Mouse (Mus musculus) midbrain, embryonic 14.5 days (tissue): Measurements from ENCODE around the gene Fermt2. TPM values are rescaled to one million over a fixed set of nuclear protein-coding genes. Genes with fewer than 3 reads are reported as not detected.
A peak's percentile ranks its signal among the peaks of the same experiment; 100 is the strongest.

ENCODE experiments used
- ATAC-seq: fragments of 200-750 bp; cut with Nextera tagmentation; 2 replicates; pipeline ENCODE4 v1.8.0; 2017; ENCODE audit warnings: moderate number of reproducible peaks, moderate library complexity; ENCODE audit not compliant: low FRiP score, low TSS enrichment
- DNase-seq: peaks from one replicate; pipeline ENCODE4 v3.0.0-alpha.2; 2015
- H3K27ac ChIP-seq: fragments of 300-500 bp; sonication (generic); replicated peaks from 2 replicates; pipeline ENCODE4 v1.5.1; 2014; ENCODE audit warnings: mild to moderate bottlenecking, low read depth, low read length, moderate library complexity
- H3K27me3 ChIP-seq: fragments of 300-500 bp; sonication (generic); 2 replicates; pipeline ENCODE4 v1.6.1; 2014; ENCODE audit warnings: low read length, control low read depth, mixed read lengths; ENCODE audit not compliant: control insufficient read depth, insufficient read depth
- H3K36me3 ChIP-seq: fragments of 300-500 bp; sonication (generic); 2 replicates; pipeline ENCODE4 v1.6.1; 2014; ENCODE audit warnings: low read length, control low read depth; ENCODE audit not compliant: control insufficient read depth, insufficient read depth
- H3K4me1 ChIP-seq: fragments of 300-500 bp; sonication (generic); 2 replicates; pipeline ENCODE4 v1.6.1; 2014; ENCODE audit warnings: mild to moderate bottlenecking, antibody characterized with exemption, low read length, control low read depth; ENCODE audit not compliant: control insufficient read depth, insufficient read depth
- H3K4me2 ChIP-seq: fragments of 300-500 bp; sonication (generic); 2 replicates; pipeline ENCODE4 v1.6.1; 2014; ENCODE audit warnings: mild to moderate bottlenecking, low read length, moderate library complexity
- H3K4me3 ChIP-seq: fragments of 300-500 bp; sonication (generic); replicated peaks from 2 replicates; pipeline ENCODE4 v1.5.1; 2014; ENCODE audit warnings: low read depth, low read length
- H3K9ac ChIP-seq: fragments of 300-500 bp; sonication (generic); replicated peaks from 2 replicates; pipeline ENCODE4 v1.6.1; 2014; ENCODE audit warnings: mild to moderate bottlenecking, low read length, moderate library complexity
- H3K9me3 ChIP-seq: fragments of 300-500 bp; sonication (generic); 2 replicates; pipeline ENCODE4 v1.6.1; 2016; ENCODE audit warnings: low read length, control low read depth, mixed read lengths; ENCODE audit not compliant: control insufficient read depth
- WGBS: fragments of 180-500 bp; shearing (Covaris S2); extraction: QIAGEN DNeasy Blood & Tissue Kit; methylation state at CpG from one replicate; pipeline ENCODE4 v1.1.7; 2014; 5-methylcytosine and 5-hydroxymethylcytosine counted together
- polyA plus RNA-seq: library from polyadenylated mRNA; unstranded; fragments of >200 nt; fragmentation: Nextera tagmentation; extraction: Ambion mirVana; gene quantifications from 2 replicates; pipeline ENCODE4 v1.2.1, GENCODE M21; 2014

Gene Fermt2
- polyA plus RNA-seq, 1 experiment from 2014 or later: 49.1 TPM

DNA sequence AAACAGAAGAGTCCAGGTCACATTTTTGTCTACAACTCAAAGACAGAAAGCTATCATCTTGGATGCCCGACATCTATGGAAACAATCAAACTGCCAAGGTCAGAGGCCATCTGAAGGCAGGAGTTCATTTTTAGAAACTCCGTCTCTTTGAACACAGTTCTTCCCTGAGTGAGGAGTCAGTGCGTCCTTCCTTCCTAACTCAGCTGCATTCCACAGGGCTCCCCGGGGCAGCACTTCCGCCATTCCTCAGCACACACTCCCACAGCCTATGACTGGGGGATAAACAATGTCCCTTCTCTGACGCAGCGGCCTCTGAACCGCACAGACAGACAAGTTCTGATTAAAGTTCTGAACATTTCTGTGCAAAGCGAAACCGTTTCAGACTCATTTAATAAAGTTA lies 66.3 kb downstream of the Fermt2 start:
- peaks cover 55% of the 10 kb centered on the region for H3K36me3 ChIP-seq
- no peak overlapping the region for H3K9ac ChIP-seq
- WGBS: 18% methylated on average over 10 of the region's 10 CpGs
- no peak overlapping the region for H3K4me2 ChIP-seq
- peaks cover 16% of the 10 kb centered on the region for H3K4me1 ChIP-seq
- H3K27me3 ChIP-seq: no peaks in the 10 kb centered on the region
- H3K4me3 ChIP-seq: no peak overlapping the region
- H3K9me3 ChIP-seq: no peaks in the 10 kb centered on the region
- peak overlapping the region; percentile 71 for H3K27ac ChIP-seq
- ATAC-seq (no peak), DNase-seq (peak; percentile 37)

DNA sequence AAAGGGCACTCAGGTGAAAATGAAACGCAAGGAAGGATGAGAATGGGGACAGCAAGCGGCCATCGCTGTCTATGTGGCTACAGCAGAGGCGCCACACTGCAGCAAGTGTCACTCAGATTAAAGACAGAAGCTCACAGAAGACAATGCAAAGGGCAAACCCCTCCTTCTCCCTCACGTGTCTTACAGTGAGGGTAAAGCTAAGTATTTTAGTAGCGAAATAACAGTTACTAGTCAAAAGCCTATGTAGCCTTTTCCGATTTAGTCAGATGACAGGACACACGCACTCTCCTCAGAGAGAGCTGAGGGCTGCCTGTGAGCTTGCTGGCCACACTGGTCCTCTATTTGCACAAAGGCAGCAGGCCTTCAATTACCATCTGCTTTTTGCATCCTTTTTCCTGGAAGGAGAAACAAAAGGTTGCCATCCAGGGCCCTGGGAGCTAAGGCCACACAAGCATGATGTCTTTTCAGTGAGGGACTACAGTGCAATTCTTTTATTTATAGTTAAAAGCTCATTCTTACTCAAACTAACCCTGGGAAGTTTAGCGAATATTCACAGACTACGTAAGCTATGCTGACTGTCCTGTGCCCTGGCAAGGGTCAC lies 66.9 kb downstream of the Fermt2 start:
- Histone ChIP-seq H3K9me3 (no peaks in the 10 kb centered on the region), H3K27me3 (no peaks in the 10 kb centered on the region), H3K36me3 (peaks cover 55% of the 10 kb centered on the region), H3K27ac (peak overlapping the region; percentile 71), H3K4me2 (0 out of 2 replicates have a peak overlapping the region, but pooled peaks have one; percentile 21), H3K9ac (peak overlapping the region; percentile 34; the same call in 1 of the 2 replicates), H3K4me3 (no peak overlapping the region), H3K4me1 (peaks cover 16% of the 10 kb centered on the region)
- WGBS: 25% methylated on average over 10 of the region's 10 CpGs
- ATAC-seq (peak; percentile 46; the same call in 1 of the 2 replicates), DNase-seq (peak; percentile 51)

DNA sequence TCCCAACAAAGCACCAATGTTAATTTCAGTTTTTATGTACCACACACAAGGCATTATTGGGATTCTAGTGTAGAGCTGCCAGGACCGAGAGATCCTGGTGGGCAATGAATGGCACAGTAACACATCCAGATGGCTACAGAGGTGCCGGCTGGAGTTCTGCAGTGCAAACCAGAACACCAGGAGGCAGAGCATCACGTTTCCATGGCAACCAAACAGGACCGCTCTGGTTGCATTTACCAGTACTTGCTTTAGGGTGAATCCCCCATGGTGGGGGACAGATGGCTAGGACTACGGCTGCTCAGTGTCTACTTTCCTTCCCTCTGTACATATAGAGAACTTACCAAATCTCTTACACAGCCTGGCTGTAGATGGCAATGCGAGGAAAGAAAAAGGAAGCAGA lies 67.5 kb downstream of the Fermt2 start:
- Histone ChIP-seq H3K36me3 (peaks cover 61% of the 10 kb centered on the region), H3K9me3 (no peaks in the 10 kb centered on the region), H3K9ac (peak overlapping the region; percentile 34; the same call in 1 of the 2 replicates), H3K4me1 (peaks cover 16% of the 10 kb centered on the region), H3K27ac (peak overlapping the region; percentile 71), H3K4me3 (no peak overlapping the region), H3K27me3 (no peaks in the 10 kb centered on the region), H3K4me2 (0 out of 2 replicates have a peak overlapping the region, but pooled peaks have one; percentile 21)
- peak; percentile 89 for DNase-seq
- peak; percentile 77 for ATAC-seq
- WGBS: 13% methylated on average over 6 of the region's 6 CpGs

DNA sequence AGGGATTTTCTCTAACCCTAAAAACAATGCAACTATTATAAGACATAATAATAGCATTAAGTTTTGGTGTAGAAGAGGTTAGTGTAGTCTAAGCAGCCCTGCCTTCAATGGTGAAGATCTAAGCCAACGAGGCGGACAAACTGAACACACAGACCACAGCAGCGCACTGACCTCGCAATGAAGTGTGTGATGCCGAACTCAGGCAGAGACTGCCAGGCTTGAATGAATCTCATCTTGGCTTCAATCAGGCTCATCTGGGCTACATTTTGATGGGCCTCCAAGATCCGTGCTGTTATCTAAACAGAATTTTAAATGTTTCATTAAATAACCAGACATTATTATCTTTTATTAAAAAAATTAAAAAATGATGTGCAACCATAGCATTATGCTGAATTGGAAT lies 68.0 kb downstream of the Fermt2 start:
- peaks cover 16% of the 10 kb centered on the region for H3K4me1 ChIP-seq
- H3K27ac ChIP-seq: no peak overlapping the region; the same call in 1 of the 2 replicates
- no peak overlapping the region for H3K4me3 ChIP-seq
- peak; percentile 8 for DNase-seq
- no peaks in the 10 kb centered on the region for H3K27me3 ChIP-seq
- no peak for ATAC-seq
- H3K36me3 ChIP-seq: peaks cover 59% of the 10 kb centered on the region
- no peaks in the 10 kb centered on the region for H3K9me3 ChIP-seq
- H3K4me2 ChIP-seq: no peak overlapping the region
- no peak overlapping the region for H3K9ac ChIP-seq
- WGBS: 81% methylated on average over 6 of the region's 6 CpGs

DNA sequence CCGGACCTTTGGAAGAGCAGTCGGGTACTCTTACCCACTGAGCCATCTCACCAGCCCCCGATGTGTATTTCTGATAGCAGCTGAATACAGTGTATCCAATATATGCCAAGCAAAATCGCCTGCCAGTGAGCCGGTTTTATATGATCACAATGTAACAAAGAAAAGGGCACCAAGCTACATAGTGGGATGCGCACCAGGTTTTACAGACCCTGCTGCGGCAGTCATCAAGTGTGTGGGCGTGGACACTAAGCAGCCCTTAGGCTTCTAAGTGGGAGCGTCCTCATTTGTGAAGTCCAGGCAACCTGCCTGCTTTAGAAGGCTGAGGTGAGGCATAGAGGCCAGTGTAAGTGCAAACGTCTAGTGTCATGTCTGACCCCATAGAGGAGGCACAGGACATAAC lies 69.4 kb downstream of the Fermt2 start:
- Histone ChIP-seq H3K4me1 (peaks cover 22% of the 10 kb centered on the region), H3K4me3 (no peak overlapping the region), H3K4me2 (no peak overlapping the region), H3K36me3 (peaks cover 47% of the 10 kb centered on the region), H3K27ac (no peak overlapping the region), H3K9ac (no peak overlapping the region), H3K9me3 (no peaks in the 10 kb centered on the region), H3K27me3 (no peaks in the 10 kb centered on the region)
- ATAC-seq: no peak
- DNase-seq: no peak
- 95% methylated on average over 10 of the region's 10 CpGs for WGBS

DNA sequence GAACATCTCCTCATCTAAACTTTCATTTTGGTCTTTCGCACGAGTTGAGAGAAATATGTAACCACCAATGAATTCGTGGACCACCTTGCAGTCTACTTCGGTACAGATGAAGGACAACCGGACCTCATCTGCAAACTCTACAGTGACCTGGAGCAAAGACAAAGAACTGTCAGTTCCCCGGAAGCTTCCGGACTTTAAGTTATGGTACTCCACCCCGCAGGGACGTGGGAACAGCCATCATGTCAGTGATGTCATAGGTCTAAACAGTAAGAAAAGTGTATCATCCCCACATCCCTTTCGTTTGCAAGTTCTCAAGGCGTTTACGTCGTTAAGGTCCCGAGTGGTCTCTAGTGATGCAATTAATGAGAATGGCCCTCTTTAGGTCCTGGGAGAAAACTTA lies 70.0 kb downstream of the Fermt2 start:
- no peak for DNase-seq
- 97% methylated on average over 14 of the region's 14 CpGs for WGBS
- peaks cover 44% of the 10 kb centered on the region for H3K36me3 ChIP-seq

DNA sequence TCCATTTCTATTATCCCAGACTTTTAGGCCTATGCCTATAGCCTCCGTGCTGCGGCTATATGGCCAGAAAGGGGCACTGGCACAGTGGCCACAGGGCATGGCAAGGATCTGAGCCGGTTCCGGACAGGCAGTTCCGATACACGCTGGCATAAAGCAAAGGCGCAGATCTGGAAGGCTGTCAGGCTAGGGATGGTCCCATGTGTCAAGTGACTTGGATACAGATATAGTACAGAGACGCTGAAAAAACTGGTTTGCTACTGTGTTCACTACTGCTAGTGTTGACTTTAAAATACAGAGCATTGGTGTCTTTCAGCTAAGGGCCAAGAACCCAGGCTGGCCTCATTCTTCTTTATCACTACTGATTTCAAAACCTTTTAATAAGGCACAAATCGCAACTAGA lies 72.9 kb downstream of the Fermt2 start:
- Histone ChIP-seq H3K27ac (no peak overlapping the region; the same call in 1 of the 2 replicates), H3K9ac (no peak overlapping the region), H3K4me2 (no peak overlapping the region), H3K4me3 (no peak overlapping the region), H3K36me3 (peaks cover 32% of the 10 kb centered on the region), H3K9me3 (no peaks in the 10 kb centered on the region), H3K27me3 (no peaks in the 10 kb centered on the region), H3K4me1 (peaks cover 11% of the 10 kb centered on the region)
- DNase-seq: no peak
- 85% methylated on average over 9 of the region's 9 CpGs for WGBS
- 0 out of 2 replicates have a peak, but pooled peaks have one; percentile 24 for ATAC-seq

More for the DNA sequence above, 70.0 kb downstream of the Fermt2 start:
- Histone ChIP-seq H3K4me3 (no peak overlapping the region), H3K9me3 (no peaks in the 10 kb centered on the region), H3K4me1 (peaks cover 22% of the 10 kb centered on the region), H3K9ac (no peak overlapping the region), H3K4me2 (no peak overlapping the region), H3K27ac (no peak overlapping the region), H3K27me3 (no peaks in the 10 kb centered on the region)
- no peak for ATAC-seq

DNA sequence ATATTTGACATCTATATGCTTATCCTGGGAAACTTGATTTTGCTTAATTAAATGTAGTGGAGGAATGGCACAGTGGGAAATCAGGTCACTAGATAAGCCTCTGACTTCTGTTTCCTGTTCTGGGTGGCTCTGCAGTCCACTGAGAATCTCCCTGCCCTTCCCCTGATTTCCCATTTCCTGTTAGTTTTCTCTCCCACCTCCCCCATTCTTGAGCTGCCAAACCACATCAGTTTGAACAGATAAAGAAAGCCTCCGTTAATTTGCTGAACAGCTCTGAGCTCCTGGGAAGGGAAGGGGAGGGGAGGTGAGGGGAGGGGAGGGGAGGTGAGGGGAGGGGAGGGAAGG lies 73.4 kb downstream of the Fermt2 start:
- peak; percentile 32 for DNase-seq
- H3K4me3 ChIP-seq: no peak overlapping the region
- peak overlapping the region; percentile 61 for H3K27ac ChIP-seq
- peaks cover 11% of the 10 kb centered on the region for H3K4me1 ChIP-seq
- peaks cover 27% of the 10 kb centered on the region for H3K36me3 ChIP-seq
- no peaks in the 10 kb centered on the region for H3K9me3 ChIP-seq
- H3K27me3 ChIP-seq: no peaks in the 10 kb centered on the region
- WGBS: 0% methylated on average over 1 of the region's 1 CpGs
- no peak overlapping the region for H3K9ac ChIP-seq
- no peak overlapping the region for H3K4me2 ChIP-seq
- no peak for ATAC-seq
